In the genomic region with DNA sequence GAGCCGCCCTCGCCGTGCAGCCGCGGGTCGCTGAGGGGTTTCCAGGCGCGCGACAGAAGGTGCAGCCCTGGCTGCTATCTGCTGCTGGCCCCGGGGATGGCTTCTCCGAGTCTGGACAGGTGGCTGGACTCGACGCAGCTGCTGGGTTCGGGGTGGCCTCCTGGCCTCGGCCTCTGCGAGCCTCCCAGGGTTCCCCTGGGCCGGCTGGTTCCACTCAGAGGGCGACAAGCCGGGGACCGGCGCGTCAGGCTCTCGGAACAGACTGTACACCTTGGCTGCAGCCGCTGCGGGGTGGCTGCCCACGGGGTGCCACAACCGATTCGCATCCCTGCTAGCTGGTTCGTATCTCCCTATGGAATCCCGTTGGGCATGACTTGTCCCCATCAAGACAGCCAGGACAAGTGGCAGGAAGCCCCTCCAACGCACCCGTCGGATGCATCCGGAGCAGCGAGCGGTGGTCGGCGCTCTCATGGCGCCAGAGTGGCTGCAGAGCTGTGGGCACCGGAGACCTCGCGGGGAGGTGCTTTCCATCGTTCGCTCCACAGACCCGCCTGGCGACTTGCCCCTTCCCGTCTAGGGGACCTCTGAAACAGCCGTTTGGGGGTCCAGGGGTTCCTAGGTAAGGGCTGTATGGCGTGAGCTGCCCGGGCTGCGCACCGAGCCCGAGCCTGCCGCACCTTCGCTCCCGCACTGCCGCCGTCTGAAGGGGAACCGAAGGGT, we compare ENCODE assay signal across 8 mouse cellular contexts. TPM values are rescaled to one million over a fixed set of nuclear protein-coding genes. Genes with fewer than 3 reads are reported as not detected.
DNase-seq lines count a peak whose midpoint lies in the region; ATAC-seq lines count a peak whose summit lies in the region.

No protein-coding gene starts in this region.

- peak overlapping the region; percentile 23; the same call in 1 of the 2 replicates for H3K9ac ChIP-seq in kidney, embryonic 14.5 days (ENCODE audit: low read depth, low read length)
- peak overlapping the region; percentile 9; the same call in 1 of the 2 replicates for H3K9ac ChIP-seq in forebrain, embryonic 12.5 days
- H3K9ac ChIP-seq in liver, embryonic 12.5 days = no peak overlapping the region
- peak overlapping the region; percentile 36; the same call in 1 of the 2 replicates for H3K9ac ChIP-seq in stomach, embryonic 16.5 days (ENCODE audit: low read length)

- no peak for DNase-seq in kidney, adult 18-20 months
- DNase-seq in ZHBTc4 (ENCODE audit: low read depth, low spot score) = peak; percentile 64
- no peak for DNase-seq in left cerebral cortex, postnatal 36 days (ENCODE audit: low spot score in 2 of 2)
- no peak for DNase-seq in left cerebral cortex, postnatal 14 days (ENCODE audit: low spot score in 2 of 2)

- 2% methylated on average over 55 of the region's 59 CpGs for WGBS in kidney, embryonic 14.5 days
- WGBS in forebrain, embryonic 12.5 days = 1% methylated on average over 59 of the region's 59 CpGs
- 4% methylated on average over 59 of the region's 59 CpGs for WGBS in liver, embryonic 12.5 days (ENCODE audit: insufficient replicate concordance)
- WGBS in stomach, embryonic 16.5 days = 1% methylated on average over 59 of the region's 59 CpGs

- H3K4me1 ChIP-seq in kidney, embryonic 14.5 days (ENCODE audit: control insufficient read depth, insufficient read depth, low read length) = peaks cover 11% of the 10 kb centered on the region; the same call in 1 of the 2 replicates
- peaks cover 15% of the 10 kb centered on the region for H3K4me1 ChIP-seq in forebrain, embryonic 12.5 days
- H3K4me1 ChIP-seq in liver, embryonic 12.5 days = peaks cover 20% of the 10 kb centered on the region
- peaks cover 10% of the 10 kb centered on the region; the same call in 1 of the 2 replicates for H3K4me1 ChIP-seq in stomach, embryonic 16.5 days (ENCODE audit: control insufficient read depth, insufficient read depth, low read length)

- peak; percentile 45; the same call in 1 of the 2 replicates for ATAC-seq in kidney, embryonic 14.5 days (ENCODE audit: low FRiP score, low TSS enrichment)
- no peak for ATAC-seq in forebrain, embryonic 12.5 days (ENCODE audit: low FRiP score)
- no peak for ATAC-seq in liver, embryonic 12.5 days
- ATAC-seq in stomach, embryonic 16.5 days (ENCODE audit: insufficient read depth, low FRiP score) = no peak

- peak overlapping the region; percentile 38 for H3K4me3 ChIP-seq in kidney, embryonic 14.5 days (ENCODE audit: low read length)
- H3K4me3 ChIP-seq in forebrain, embryonic 12.5 days (replicated peaks) = peak overlapping the region; percentile 33
- H3K4me3 ChIP-seq in liver, embryonic 12.5 days = peak overlapping the region; percentile 46
- peak overlapping the region; percentile 50 for H3K4me3 ChIP-seq in stomach, embryonic 16.5 days (replicated peaks; ENCODE audit: low read length)

- H3K36me3 ChIP-seq in kidney, embryonic 14.5 days (ENCODE audit: control insufficient read depth, insufficient read depth, low read length) = no peaks in the 10 kb centered on the region
- H3K36me3 ChIP-seq in forebrain, embryonic 12.5 days (replicated peaks) = no peaks in the 10 kb centered on the region
- no peaks in the 10 kb centered on the region for H3K36me3 ChIP-seq in liver, embryonic 12.5 days
- H3K36me3 ChIP-seq in stomach, embryonic 16.5 days (ENCODE audit: control insufficient read depth, insufficient read depth, low read length) = no peaks in the 10 kb centered on the region

- no peaks in the 10 kb centered on the region for H3K9me3 ChIP-seq in kidney, embryonic 14.5 days (ENCODE audit: control insufficient read depth, low read length)
- no peaks in the 10 kb centered on the region for H3K9me3 ChIP-seq in forebrain, embryonic 12.5 days
- no peaks in the 10 kb centered on the region for H3K9me3 ChIP-seq in liver, embryonic 12.5 days (replicated peaks)
- no peaks in the 10 kb centered on the region for H3K9me3 ChIP-seq in stomach, embryonic 16.5 days (replicated peaks; ENCODE audit: control insufficient read depth, low read length)

- intact Hi-C loops in left cerebral cortex, postnatal 36 days (cut with DNase I) = loop anchor here (10.0 kb wide), 1 partner anchor 189 kb away; no protein-coding TSS in a partner anchor
- intact Hi-C loops in left cerebral cortex, postnatal 14 days (cut with DNase I) = loop anchor here (10.0 kb wide), 2 partner anchors 91 to 159 kb away; no protein-coding TSS in a partner anchor

- H3K27me3 ChIP-seq in kidney, embryonic 14.5 days (ENCODE audit: control insufficient read depth, insufficient read depth, low read length) = peaks cover 38% of the 10 kb centered on the region
- peaks cover 68% of the 10 kb centered on the region for H3K27me3 ChIP-seq in forebrain, embryonic 12.5 days
- peaks cover 87% of the 10 kb centered on the region for H3K27me3 ChIP-seq in liver, embryonic 12.5 days (replicated peaks)
- H3K27me3 ChIP-seq in stomach, embryonic 16.5 days (ENCODE audit: control insufficient read depth, insufficient read depth, low read length) = peaks cover 40% of the 10 kb centered on the region

- peak overlapping the region; percentile 41 for H3K4me2 ChIP-seq in kidney, embryonic 14.5 days (replicated peaks; ENCODE audit: low read depth, low read length)
- H3K4me2 ChIP-seq in forebrain, embryonic 12.5 days = peak overlapping the region; percentile 46
- H3K4me2 ChIP-seq in liver, embryonic 12.5 days = peak overlapping the region; percentile 60
- peak overlapping the region; percentile 58 for H3K4me2 ChIP-seq in stomach, embryonic 16.5 days (ENCODE audit: low read depth, low read length)

- no peak overlapping the region for H3K27ac ChIP-seq in kidney, embryonic 14.5 days (ENCODE audit: low read depth, low read length)
- no peak overlapping the region for H3K27ac ChIP-seq in forebrain, embryonic 12.5 days
- no peak overlapping the region for H3K27ac ChIP-seq in liver, embryonic 12.5 days
- H3K27ac ChIP-seq in stomach, embryonic 16.5 days (ENCODE audit: low read length) = no peak overlapping the region

RNA-seq across cellular contexts. Expression of a gene that starts 0.4 kb away (rescaled TPM):
- polyA plus RNA-seq in kidney, embryonic 14.5 days (2014; fragmentation: Nextera tagmentation; extraction: Ambion mirVana) = 0.08 TPM in 1 of 2 replicates, not detected in the other
- polyA plus RNA-seq in forebrain, embryonic 12.5 days (2016; fragmentation: Nextera tagmentation; extraction: Ambion mirVana) = 0.19 and 0.35 TPM in 2 replicates
- polyA plus RNA-seq in liver, embryonic 12.5 days (2016; fragmentation: Nextera tagmentation; extraction: Ambion mirVana) = 0.39 and 0.42 TPM in 2 replicates
- 1.2 and 1.6 TPM in 2 replicates for polyA plus RNA-seq in stomach, embryonic 16.5 days (2015; fragmentation: Nextera tagmentation; extraction: Ambion mirVana)
- total RNA-seq in left cerebral cortex, postnatal 36 days (2021) = under 1 TPM; 0.41 to 0.52 TPM
- 1 to 10 TPM; 1.1 to 1.2 TPM for total RNA-seq in left cerebral cortex, postnatal 14 days (2021)
